Mouse (Mus musculus): ENCODE measurements around the gene Smarcc2.

DNA sequence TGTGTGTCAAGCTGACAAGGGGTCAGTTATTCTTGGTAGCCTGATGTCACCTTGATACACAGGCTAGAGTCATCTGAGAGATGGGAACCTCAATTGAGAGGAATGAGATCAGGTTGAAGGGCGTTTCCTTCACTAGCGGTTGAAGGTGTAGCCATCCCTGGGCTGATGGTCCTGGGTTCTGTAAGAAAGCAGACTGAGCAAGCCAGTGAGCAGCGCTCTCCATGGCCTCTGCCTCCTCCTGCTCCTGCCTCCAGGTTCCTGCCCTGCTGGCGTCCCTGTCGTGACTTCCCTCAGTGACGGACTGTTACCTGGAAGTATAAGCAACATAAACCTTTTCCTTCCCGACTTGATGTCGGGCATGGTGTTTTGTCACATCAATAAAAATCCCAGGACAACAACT lies 44.5 kb downstream of the Smarcc2 start:
- no peak for TF ChIP-seq CTCF (IDR thresholded peaks at IDR 0.05; ENCODE audit: low read depth, low read length)
- no peak for TF ChIP-seq POLR2A (IDR thresholded peaks at IDR 0.05; ENCODE audit: extremely low read depth, insufficient read depth, low read length)
